In the genomic region with DNA sequence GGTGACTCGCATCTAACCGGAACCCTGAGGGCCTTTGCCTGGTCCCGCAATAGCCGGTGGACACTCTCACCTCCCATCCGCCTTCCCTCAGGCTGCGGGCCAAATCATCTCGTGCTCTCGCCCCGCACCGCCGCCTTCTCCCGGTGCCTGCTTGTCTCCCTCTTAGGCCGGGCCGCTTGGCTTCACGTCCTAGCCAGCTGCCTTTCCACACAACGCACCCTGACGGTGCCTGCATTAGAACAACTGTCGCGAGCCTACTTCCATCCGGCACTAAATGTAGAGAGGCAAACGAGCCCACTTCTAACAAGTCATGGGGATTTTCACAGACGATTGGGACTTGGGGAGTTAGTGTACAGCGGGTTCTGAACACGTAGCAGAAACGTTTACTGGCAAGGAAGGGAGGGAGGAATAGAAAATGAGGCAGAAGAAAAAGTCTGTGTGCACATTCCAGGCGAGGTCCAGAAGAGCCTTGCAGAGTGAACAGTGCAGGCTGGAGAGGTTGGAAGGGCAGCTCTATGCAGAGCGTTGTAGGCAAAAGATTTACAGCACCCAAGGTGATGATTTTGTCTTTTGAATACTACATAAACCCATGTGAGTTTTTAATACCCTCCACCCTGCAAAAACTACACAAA, we compare ENCODE assay signal across 8 mouse cellular contexts. TPM values are rescaled to one million over a fixed set of nuclear protein-coding genes. Genes with fewer than 3 reads are reported as not detected.
DNase-seq lines count a peak whose midpoint lies in the region; ATAC-seq and TF ChIP-seq lines count a peak whose summit lies in the region.

No protein-coding gene starts in this region.

- ATAC-seq in limb, embryonic 14.5 days (ENCODE audit: low FRiP score, low read depth): peak; percentile 56

- TF ChIP-seq POLR2A in cerebellum, adult 2 months (IDR thresholded peaks at IDR 0.05; ENCODE audit: borderline replicate concordance, insufficient read depth, low read length): no peak
- no peak for TF ChIP-seq POLR2A in testis, adult 2 months (IDR thresholded peaks at IDR 0.05; ENCODE audit: control insufficient read depth, low read depth, low read length)
- TF ChIP-seq POLR2A in limb, embryonic 14.5 days (IDR thresholded peaks at IDR 0.05; ENCODE audit: borderline replicate concordance, extremely low read depth, insufficient read depth, insufficient read length): no peak

- no peaks in the 10 kb centered on the region for H3K27me3 ChIP-seq in cerebellum, adult 2 months (ENCODE audit: control insufficient read depth, insufficient read depth, low read length)
- no peaks in the 10 kb centered on the region for H3K27me3 ChIP-seq in testis, adult 2 months (ENCODE audit: control insufficient read depth, insufficient read depth, low read length)
- H3K27me3 ChIP-seq in limb, embryonic 14.5 days (ENCODE audit: control insufficient read depth, insufficient read depth, low read length): no peaks in the 10 kb centered on the region

- no peak for DNase-seq in cerebellum, adult 2 months
- no peak for DNase-seq in cerebellum, adult 18-20 months
- DNase-seq in testis, postnatal 14 days (ENCODE audit: low spot score): no peak
- DNase-seq in limb, embryonic 14.5 days (ENCODE audit: low spot score): peak; percentile 25
- no peak for DNase-seq in right cerebral cortex, adult 18-20 months
- no peak for DNase-seq in layer of hippocampus, adult 8-10 months (ENCODE audit: low spot score in 2 of 2)
- no peak for DNase-seq in testis, postnatal 10 days (ENCODE audit: low spot score)

- H3K9me3 ChIP-seq in limb, embryonic 14.5 days (ENCODE audit: control insufficient read depth, low read length): no peaks in the 10 kb centered on the region

- under 1% methylated on average over 27 of the region's 27 CpGs for WGBS in cerebellum, adult 2 months
- WGBS in limb, embryonic 14.5 days: 0% methylated on average over 25 of the region's 27 CpGs

- peak overlapping the region; percentile 65 for H3K27ac ChIP-seq in cerebellum, adult 2 months (ENCODE audit: insufficient read depth, low read length)
- H3K27ac ChIP-seq in testis, adult 2 months (ENCODE audit: control insufficient read depth, insufficient read depth, low read depth, low read length): peak overlapping the region; percentile 96
- H3K27ac ChIP-seq in limb, embryonic 14.5 days (replicated peaks; ENCODE audit: low read depth, low read length): peak overlapping the region; percentile 92

- H3K9ac ChIP-seq in limb, embryonic 14.5 days (ENCODE audit: low read depth, low read length, severe bottlenecking): peak overlapping the region; percentile 82

- no peaks in the 10 kb centered on the region for H3K4me1 ChIP-seq in cerebellum, adult 2 months (ENCODE audit: control insufficient read depth, insufficient read depth, low read length)
- H3K4me1 ChIP-seq in testis, adult 2 months (ENCODE audit: control insufficient read depth, insufficient read depth, low read length): peaks cover 14% of the 10 kb centered on the region
- peaks cover 34% of the 10 kb centered on the region for H3K4me1 ChIP-seq in limb, embryonic 14.5 days (ENCODE audit: control insufficient read depth, insufficient read depth, low read length)

- no peaks in the 10 kb centered on the region for H3K36me3 ChIP-seq in testis, adult 2 months (ENCODE audit: control insufficient read depth, insufficient read depth, low read length)
- H3K36me3 ChIP-seq in limb, embryonic 14.5 days (ENCODE audit: control insufficient read depth, insufficient read depth, low read length): peaks cover 4% of the 10 kb centered on the region

- H3K4me2 ChIP-seq in limb, embryonic 14.5 days (replicated peaks; ENCODE audit: low read depth, low read length, severe bottlenecking): peak overlapping the region; percentile 56

- peak overlapping the region; percentile 68 for H3K4me3 ChIP-seq in cerebellum, adult 2 months (replicated peaks; ENCODE audit: insufficient read depth, low read depth, low read length)
- H3K4me3 ChIP-seq in testis, adult 2 months (ENCODE audit: control insufficient read depth, low read depth, low read length): peak overlapping the region; percentile 98
- H3K4me3 ChIP-seq in limb, embryonic 14.5 days (replicated peaks; ENCODE audit: low read length): peak overlapping the region; percentile 78

- no peak for TF ChIP-seq CTCF in cerebellum, adult 2 months (IDR thresholded peaks at IDR 0.05; ENCODE audit: borderline replicate concordance, insufficient read depth, low read depth, low read length)
- TF ChIP-seq CTCF in testis, adult 2 months (IDR thresholded peaks at IDR 0.05; ENCODE audit: control insufficient read depth, insufficient read depth, insufficient replicate concordance, low read depth, low read length): no peak

RNA-seq across cellular contexts. Expression of gene Ctps, which starts 0.5 kb away (rescaled TPM):
- 28.8 and 29.7 TPM in 2 replicates for polyA plus RNA-seq in cerebellum, adult 2 months (2012; rRNA removed)
- polyA plus RNA-seq in testis, adult 2 months (2012; rRNA removed): 5.8 and 6.3 TPM in 2 replicates
- polyA plus RNA-seq in limb, embryonic 14.5 days (2012; rRNA removed): 42.4 and 48.3 TPM in 2 replicates
- 77.6 and 83.9 TPM in 2 replicates for polyA plus RNA-seq in limb, embryonic 14.5 days (2014; fragmentation: Nextera tagmentation; extraction: Ambion mirVana)
- 10 to 100 TPM; 33.3 to 35.5 (median 35.2) TPM for total RNA-seq in layer of hippocampus, adult 8-10 months (2022)

RNA-seq across cellular contexts. Expression of gene Gm8439, which starts 18.0 kb away (rescaled TPM):
- polyA plus RNA-seq in cerebellum, adult 2 months (2012; rRNA removed): not detected in 2 replicates
- polyA plus RNA-seq in testis, adult 2 months (2012; rRNA removed): 1.3 TPM in 1 of 2 replicates, not detected in the other
- not detected in 2 replicates for polyA plus RNA-seq in limb, embryonic 14.5 days (2012; rRNA removed)
- not detected in 2 replicates for polyA plus RNA-seq in limb, embryonic 14.5 days (2014; fragmentation: Nextera tagmentation; extraction: Ambion mirVana)
- not detected for total RNA-seq in layer of hippocampus, adult 8-10 months (2022)

RNA-seq across cellular contexts. Expression of gene Slfnl1, which starts 38.5 kb away (rescaled TPM):
- polyA plus RNA-seq in cerebellum, adult 2 months (2012; rRNA removed): 0.25 and 0.31 TPM in 2 replicates
- polyA plus RNA-seq in testis, adult 2 months (2012; rRNA removed): 571 and 603 TPM in 2 replicates
- 0.13 and 0.15 TPM in 2 replicates for polyA plus RNA-seq in limb, embryonic 14.5 days (2012; rRNA removed)
- 0.10 TPM in 1 of 2 replicates, not detected in the other for polyA plus RNA-seq in limb, embryonic 14.5 days (2014; fragmentation: Nextera tagmentation; extraction: Ambion mirVana)
- under 1 TPM in 3 of 4 experiments, not detected in 1; 0.43 to 0.70 (median 0.68) TPM for total RNA-seq in layer of hippocampus, adult 8-10 months (2022)

Comparison
In these comparisons a context has a peak if more than half of its experiments do, and no peak if none do; other contexts are left out.
1. RNA of gene Slfnl1, which starts 38.5 kb away (polyA plus RNA-seq): 571 to 603 TPM in testis, adult 2 months; 0.25 to 0.31 TPM in cerebellum, adult 2 months and 0.10 to 0.15 TPM in limb, embryonic 14.5 days; every median in the first group is over 100 times any median in the second.
2. Peak in every context shown above with its lines, with median percentiles within 50 percentile points of each other: H3K27ac ChIP-seq and H3K4me3 ChIP-seq.